Mouse (Mus musculus): ENCODE data around the gene Ghr.

Ghr gene

DNA sequence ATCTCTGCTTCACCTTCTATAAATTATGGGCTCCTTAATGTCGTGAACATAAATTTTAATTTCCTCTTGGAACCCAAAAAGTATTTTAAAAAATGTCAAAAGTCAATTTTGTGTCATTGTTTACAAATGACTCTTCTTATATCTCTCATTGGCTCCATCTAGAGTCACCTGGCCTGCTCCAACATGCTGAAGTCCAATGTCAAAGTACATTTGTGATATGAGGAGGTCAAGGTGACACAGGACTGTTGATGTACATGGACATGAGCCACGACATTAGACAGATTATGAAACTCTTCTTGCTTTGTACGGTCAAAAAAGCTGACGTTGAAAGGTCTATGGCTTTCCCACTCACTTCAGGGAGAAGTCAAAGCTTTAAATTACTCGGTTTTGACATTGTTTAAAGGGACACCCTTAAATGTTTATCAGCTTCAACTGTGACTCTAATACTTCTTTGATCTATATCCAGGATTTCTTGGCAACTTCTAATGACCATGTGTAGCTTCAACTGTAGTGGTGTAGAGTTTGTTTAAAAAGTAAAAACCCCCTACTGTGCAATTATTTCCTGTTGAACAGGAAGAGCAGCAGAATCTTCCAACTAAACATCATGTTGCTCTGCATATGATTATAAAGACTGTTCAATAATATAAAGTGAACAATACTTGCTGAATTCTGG, 131.1 kb downstream of the Ghr start:
- in situ Hi-C loops (cut with MboI; ENCODE audit: unreplicated experiment in 2 of 2) = no loop called here

DNA sequence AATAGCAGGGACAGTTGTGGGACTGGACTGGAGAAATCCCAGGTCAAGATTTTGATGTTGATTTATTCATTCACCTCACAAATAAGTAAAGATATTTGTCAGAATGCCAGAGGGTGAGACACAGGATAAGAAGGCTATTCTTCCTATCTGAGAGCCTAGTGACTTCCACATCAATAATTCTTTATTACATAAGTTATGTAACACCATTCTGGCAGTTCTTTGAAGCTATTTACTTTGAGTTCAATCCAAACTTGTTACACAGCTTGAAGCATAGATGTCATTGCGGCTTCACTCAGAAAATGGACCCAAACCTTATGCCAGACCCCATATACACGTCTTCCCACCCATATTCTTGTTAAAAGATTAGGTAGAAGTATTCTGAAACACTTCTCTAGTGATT, 133.7 kb downstream of the Ghr start:
- in situ Hi-C loops (cut with MboI; ENCODE audit: unreplicated experiment in 2 of 2) = loop anchor here in 1 of 2 experiments (25.0 kb wide), 1 partner anchor 588 kb away; the partner anchor contains the start of gene Oxct1

DNA sequence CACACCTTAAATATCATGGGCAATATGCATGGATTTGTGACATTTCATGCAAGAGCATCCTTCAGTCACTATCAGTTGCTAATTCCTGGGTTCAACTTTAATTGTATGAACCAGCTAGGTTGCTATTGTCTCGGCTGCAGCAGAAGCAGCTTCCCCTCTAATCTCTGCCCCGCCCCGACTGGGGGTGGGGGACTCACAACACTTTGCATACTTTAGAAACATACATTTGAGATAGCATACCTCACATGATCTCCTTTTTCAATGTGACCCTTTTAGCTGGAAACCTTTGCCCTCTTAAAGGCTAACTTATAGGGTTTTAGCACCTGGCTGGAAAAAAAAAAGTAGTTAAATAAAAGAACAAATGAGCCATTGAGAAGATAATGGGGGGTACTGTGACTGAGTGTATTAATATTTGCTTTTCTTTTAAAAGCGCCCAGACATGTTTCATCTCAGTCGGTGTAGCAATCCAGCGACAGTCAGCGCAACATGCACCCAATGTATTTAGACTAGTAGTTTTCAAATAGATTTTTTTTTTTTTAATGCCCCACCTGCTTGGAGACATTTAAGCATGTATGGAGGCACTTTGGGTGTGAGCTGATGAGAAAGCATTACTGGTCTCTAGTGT, 137.9 kb downstream of the Ghr start:
- in situ Hi-C loops (cut with MboI; ENCODE audit: unreplicated experiment in 2 of 2) = loop anchor here in 1 of 2 experiments (25.0 kb wide), 1 partner anchor 592 kb away; the partner anchor contains the start of gene Oxct1

DNA sequence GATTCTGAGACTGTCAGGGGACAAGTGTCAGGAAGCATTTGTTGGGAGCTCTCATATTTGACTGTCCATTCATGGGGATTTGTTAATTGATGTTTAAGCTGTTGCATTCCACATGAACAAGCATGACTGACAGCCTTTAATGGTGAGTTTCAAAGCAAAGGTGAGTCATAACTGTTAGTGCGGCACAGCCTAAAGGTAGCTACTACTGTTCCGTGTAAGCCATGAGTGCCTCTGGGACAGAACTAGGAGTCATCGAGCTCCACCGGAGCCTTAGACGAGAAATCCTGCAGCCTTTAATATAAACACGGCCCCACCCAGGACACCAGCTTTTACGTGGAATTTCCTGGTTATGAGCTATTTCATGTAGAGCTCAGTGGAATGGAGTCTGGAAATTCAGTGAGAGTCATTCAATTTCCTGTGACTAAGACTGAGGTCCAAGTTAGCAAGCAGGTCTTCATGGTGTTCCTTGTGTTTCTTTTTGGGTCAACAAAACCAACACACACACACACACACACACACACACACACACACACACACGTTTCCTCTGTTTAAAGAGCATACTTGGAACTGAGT, 138.8 kb downstream of the Ghr start:
- in situ Hi-C loops (cut with MboI; ENCODE audit: unreplicated experiment in 2 of 2) = loop anchor here in 1 of 2 experiments (25.0 kb wide), 1 partner anchor 593 kb away; the partner anchor contains the start of gene Oxct1

DNA sequence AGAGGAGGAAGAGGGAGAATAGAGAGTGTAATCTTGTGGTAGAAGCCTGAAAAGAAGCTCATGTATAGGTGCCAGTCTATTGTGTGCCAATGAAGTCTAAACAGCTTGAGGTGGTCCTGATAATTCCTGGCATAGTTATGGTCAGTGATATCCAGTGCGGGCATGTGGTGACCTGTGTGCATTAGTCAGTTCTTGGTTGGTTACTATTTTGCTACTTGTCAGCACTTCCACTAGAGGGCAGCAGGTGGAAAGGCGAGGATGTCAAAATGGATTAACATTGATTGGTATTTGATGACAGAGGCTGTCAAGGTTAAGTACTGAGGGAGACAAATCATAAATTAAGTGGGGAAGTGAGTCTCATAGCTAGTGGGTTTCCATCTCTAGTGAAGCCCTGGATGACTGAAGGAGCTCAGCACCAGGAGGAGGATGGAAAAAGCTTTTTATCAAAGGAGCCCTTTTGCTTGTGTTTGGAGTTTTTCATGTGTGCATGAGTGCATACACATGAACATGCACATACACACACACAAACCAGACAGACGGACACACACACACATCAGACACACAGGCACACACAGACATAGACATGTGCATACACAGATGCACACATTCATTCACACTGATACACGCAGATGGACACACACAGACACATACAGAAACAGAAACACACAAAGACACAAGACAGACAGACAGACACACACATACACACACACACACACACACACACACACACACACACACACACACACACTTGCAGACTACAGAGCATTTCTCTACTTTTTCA, 141.6 kb downstream of the Ghr start:
- in situ Hi-C loops (cut with MboI; ENCODE audit: unreplicated experiment in 2 of 2) = loop anchor here in 1 of 2 experiments (25.0 kb wide), 1 partner anchor 596 kb away; the partner anchor contains the start of gene Oxct1

DNA sequence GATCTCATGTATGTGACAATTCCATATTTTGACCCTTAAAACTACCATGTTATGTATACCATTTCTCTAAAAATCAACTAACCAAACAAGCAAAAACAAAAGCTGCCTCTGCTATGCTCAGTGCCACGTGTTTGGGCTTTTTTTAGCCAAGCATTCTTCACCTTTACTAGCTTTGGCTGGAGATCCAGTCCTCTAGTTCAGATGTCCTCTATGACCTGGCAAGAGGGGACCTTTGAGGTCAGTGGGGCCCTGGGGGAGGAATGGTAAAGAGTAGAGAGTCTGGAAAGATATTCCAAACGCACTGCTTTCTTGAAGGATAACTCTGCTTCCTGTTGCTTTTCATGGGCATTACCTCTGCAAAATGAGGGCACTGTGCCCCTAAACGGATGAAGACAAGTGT, 145.9 kb downstream of the Ghr start:
- in situ Hi-C loops (cut with MboI; ENCODE audit: unreplicated experiment in 2 of 2) = loop anchor here (10.0 to 25.0 kb wide), 2 partner anchors 223 to 600 kb away; partner anchors contain the start of gene Oxct1 (in 1 of the 2)

DNA sequence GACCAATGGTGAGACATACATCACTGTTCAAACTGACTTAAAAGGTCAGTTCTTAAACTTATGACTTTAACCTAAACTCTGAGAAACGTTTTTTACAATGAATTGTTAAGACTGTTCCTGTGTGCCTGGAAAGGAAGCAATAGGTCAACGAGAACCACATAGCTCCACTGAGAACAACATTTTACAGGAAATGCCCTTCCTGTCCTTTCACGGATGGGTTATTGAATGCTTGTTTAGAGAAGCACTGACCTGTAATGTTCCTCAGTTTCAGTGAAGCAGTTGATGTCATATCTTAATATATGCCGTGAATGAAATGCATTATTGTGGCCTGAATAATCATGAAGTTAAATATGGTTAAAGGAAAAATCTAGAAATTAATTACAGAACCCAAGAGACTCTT, 147.7 kb downstream of the Ghr start:
- in situ Hi-C loops (cut with MboI; ENCODE audit: unreplicated experiment in 2 of 2) = loop anchor here (10.0 to 25.0 kb wide), 2 partner anchors 221 to 602 kb away; partner anchors contain the start of gene Oxct1 (in 1 of the 2)

DNA sequence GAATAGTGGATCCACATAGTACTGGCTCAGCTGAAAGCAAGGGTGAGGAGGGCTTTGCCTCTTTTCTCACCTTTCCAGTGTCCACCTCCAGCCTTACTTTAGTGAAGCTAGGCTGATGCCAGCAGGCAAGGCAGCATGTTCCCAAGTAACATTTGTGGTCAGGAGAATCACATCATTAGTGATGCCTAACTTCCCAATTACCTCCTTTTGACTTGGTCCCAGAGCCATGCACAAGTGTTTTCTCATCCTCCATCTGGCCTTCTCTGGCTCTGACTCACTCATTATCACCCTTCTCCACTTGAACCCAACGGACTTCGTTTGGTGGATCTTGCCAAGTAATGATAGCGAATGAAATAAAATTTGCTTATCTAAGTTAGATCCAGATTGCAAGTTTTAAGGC, 148.8 kb downstream of the Ghr start:
- in situ Hi-C loops (cut with MboI; ENCODE audit: unreplicated experiment in 2 of 2) = loop anchor here (5.0 to 25.0 kb wide), 3 partner anchors 207 to 603 kb away; partner anchors contain the start of gene Oxct1 (in 1 of the 2)

DNA sequence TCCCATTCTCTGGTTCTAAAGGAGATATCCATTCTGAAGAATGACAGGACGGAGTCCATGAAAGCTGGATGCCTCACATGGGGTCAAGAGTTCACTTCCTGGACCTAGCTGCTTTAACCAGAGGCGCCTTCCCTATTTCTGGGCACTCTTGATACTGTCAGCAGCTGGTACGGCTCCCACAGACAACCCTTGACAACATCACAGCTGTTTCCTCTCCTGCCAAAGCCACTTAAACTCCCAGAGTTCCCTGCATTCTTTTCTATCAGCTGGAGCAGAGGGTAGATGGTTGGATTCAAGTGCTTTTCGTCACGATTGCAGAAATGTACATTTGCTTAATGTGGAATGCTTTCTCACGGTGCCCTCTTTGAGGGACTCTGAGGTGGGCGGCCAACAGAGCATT, 150.0 kb downstream of the Ghr start:
- in situ Hi-C loops (cut with MboI; ENCODE audit: unreplicated experiment in 2 of 2) = loop anchor here (5.0 to 25.0 kb wide), 3 partner anchors 206 to 604 kb away; partner anchors contain the start of gene Oxct1 (in 1 of the 2)

DNA sequence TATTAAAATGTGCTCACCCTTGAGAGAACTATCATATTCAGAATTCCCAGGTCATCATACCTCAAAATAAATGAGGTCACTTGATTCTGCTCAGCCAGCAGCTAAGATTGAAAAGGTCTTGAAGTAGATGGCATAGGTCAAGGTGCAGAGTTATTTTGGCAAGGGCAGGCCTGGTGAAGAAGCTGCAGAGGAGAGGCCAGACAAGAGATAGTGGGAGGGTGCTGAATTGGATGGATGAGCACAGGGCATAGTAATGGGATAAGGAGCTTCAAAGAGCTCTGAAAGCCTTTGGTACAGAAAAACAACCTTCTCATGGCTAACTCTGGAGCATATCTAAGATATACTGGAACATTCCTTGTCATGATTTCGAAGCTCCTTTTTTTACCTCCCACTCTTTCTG, 150.5 kb downstream of the Ghr start:
- in situ Hi-C loops (cut with MboI; ENCODE audit: unreplicated experiment in 2 of 2) = loop anchor here (5.0 to 25.0 kb wide), 3 partner anchors 206 to 604 kb away; partner anchors contain the start of gene Oxct1 (in 1 of the 2)

DNA sequence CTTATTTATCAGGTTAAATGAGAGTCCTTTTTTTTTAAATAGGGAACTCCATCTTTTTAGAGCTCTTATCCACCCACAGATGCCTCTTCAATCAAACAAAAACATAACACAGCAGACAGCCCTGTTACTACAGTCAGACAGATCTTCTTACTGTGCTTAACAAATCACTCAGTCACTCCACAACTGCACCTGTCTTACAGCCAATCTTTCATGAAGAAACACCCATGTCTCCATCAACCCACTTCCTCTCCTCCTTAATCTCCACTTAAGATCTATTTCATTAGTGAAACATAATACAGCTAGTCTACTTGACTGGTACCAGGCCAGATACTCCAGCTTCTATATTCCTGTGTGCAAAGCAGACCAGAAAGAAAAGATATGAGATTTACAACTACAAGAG, 153.9 kb downstream of the Ghr start:
- in situ Hi-C loops (cut with MboI; ENCODE audit: unreplicated experiment in 2 of 2) = loop anchor here in 1 of 2 experiments (25.0 kb wide), 1 partner anchor 608 kb away; the partner anchor contains the start of gene Oxct1

DNA sequence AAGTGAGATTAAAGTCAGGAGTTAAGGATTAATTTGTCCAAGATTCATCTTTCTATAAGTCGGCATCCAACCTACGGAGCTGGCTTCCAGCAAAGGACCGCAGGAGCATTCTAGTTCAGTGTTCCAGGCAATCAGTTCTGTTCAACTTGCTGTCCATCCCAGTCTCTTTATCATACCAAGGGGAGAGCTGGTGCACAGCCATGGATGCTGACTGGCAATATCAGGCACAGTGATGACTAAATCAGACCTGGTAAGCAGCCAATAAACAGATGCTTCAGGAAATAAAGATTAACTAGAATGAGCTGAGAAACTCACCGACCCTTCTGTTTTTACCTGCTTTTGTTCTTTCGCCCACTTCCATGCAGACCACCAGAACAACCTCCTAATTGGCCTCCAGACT, 154.3 kb downstream of the Ghr start:
- in situ Hi-C loops (cut with MboI; ENCODE audit: unreplicated experiment in 2 of 2) = loop anchor here in 1 of 2 experiments (25.0 kb wide), 1 partner anchor 608 kb away; the partner anchor contains the start of gene Oxct1

DNA sequence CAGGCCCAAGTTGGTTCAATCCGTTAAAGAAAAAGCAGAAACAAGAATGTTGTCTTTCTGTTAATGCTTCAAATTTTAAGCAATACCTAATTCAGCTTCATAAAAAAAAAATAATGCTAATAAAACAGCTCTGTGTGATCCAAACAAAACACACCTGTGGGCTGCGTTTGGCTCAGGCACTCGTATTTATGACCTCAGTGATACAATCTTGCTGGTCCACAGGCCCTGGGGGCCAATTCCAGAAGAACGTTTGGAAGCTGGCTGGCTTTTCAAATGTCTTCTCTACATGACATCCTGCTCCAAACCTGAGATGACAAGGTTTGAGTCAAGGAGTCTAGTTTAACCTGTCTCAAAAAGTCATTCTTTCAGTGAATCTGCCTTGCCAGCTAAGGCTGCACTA, 156.9 kb downstream of the Ghr start:
- in situ Hi-C loops (cut with MboI; ENCODE audit: unreplicated experiment in 2 of 2) = loop anchor here in 1 of 2 experiments (25.0 kb wide), 1 partner anchor 611 kb away; the partner anchor contains the start of gene Oxct1

DNA sequence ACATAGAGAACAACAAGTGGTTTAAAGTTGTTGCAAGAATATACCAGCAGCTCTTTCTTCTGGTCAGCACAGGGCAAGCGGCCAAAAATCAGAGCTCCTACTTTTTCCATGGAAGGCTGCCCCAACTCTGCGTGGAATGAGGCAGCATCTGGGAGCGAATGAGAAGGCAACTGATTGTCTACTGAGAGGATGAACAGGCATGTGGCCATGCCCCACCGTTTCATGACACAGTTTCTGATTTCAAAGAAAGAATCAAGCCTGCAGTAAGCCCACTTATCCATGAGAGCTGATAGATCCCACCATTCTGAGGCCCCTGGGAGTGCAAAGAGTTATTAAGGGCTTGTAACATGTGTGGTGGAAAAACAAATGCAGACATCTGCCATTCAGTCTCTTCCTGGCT, 160.1 kb downstream of the Ghr start:
- in situ Hi-C loops (cut with MboI; ENCODE audit: unreplicated experiment in 2 of 2) = no loop called here

DNA sequence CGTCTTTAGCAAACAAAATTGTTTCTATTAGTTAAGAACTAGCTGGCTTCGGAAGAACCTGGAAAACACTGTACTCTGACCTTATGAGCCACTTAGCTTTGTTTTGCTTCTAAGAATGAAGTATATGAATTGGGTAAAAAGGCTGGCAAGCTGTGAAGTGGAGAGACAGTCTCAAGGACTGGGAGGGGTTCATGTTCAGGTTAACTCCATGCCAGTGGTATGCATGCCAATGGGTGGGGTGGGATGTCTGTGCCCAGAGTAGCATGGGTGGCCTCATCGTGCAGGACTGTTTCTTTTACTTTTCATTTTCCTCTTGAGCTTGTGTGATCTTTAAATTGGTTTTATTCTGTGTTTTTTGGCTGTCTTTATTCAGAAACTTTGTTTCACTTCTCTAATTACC, 165.6 kb downstream of the Ghr start:
- in situ Hi-C loops (cut with MboI; ENCODE audit: unreplicated experiment in 2 of 2) = no loop called here

DNA sequence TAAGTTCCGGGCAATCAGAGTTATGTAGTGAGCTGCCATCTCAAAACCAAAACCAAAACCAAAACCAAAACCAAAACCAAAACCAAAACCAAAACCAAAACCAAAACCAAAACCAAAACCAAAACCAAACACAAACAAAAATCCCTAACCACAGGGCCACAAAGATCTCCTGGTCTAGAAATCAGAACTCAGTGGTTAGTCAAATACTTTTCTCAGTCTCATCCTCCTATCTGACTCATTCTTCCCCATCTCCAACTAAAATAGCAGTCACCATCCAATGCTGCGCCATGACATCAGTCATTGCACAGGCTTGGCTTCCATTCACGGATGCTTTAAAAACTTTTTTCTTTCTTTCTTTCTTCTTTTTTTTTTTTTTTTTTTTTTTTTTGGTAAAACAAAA, 170.2 kb downstream of the Ghr start:
- in situ Hi-C loops (cut with MboI; ENCODE audit: unreplicated experiment in 2 of 2) = no loop called here

DNA sequence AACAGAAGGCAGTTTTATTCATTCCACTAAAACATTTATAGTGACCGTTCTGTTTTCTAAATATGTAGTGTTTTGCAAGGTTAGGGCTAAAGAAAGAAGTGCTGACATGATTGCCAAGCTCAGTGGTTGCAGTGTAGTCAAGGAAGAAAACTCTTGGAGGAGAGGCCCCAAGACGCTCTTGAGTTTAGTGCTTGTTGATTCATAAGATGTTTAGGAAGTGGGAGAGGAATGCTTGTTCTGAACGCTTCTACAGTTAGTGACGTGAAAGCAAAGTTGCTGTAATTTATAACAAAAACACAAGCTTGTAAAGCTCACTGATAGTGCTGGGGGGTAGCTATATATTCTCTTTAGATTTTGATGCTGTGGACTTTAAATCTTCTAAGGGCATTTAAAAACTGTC, 174.8 kb downstream of the Ghr start:
- in situ Hi-C loops (cut with MboI; ENCODE audit: unreplicated experiment in 2 of 2) = no loop called here

DNA sequence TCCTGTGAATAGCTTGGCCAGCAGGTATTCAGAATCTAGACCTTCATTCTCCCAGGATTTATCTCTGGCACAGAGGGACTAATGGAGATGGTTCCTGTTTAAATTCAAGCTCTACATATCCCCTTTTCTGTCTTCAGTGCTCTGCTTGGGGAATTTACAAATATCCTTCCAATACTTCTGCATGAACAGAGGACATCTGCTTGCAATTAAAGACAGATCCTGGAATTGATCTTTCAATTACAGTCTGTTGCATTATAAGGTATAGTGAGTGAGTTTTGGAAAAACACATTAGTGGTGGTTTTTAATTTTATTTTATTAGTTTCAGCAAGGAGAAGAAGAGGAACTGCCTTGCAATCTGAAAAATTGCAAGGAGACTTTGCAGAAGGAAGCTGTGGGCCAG, 184.1 kb downstream of the Ghr start:
- in situ Hi-C loops (cut with MboI; ENCODE audit: unreplicated experiment in 2 of 2) = no loop called here

DNA sequence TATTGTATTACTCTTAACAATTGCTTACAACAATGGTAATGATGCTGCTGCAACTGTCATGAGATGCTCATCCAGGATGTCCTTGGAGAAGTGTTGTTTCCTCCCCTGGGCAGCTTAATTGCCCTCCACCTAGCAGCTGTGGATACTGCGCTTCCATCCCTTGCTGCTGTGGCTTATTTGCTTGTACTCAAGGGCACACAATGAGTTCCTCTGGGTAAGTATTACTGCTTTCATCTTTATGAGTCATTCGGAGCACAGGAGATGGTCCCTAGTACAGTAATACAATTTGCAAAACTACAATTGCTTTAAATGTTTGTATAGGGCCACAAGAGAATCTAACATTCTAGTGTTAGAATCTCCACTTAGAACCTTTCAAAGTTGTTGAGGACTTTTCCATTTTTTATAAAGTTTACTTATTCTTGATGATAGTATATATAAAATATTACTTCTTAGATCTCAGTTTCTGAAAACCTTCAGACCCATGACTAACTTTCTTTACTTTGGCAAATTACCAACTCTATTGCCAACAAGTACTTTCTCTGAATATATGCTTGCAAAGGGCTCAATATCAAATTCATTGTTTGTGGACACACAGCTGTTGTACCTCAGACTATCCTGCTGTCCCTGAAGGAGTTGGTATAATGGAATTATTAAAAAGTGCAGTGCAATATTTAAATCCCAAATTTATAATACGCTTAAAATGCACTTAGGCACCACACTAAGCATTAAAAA, 185.8 kb downstream of the Ghr start:
- in situ Hi-C loops (cut with MboI; ENCODE audit: unreplicated experiment in 2 of 2) = no loop called here

DNA sequence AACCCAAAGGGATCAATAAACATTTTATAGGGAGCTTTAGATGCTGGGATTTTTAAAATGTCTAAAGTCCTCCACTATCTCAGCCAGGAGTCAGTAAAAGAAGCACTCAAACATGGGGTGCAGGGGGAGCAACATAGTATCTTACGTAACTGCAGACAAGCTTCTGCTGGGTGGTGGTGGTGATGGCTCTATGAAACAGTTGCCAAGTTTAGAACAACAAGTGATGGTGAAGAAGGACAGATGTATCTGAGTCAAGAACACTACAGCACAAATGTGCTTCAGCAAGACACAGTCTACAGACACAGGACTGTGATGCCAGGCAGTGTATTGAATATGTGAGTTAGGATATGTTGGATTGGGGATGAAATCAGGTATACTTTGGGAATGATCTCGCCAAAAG, 187.1 kb downstream of the Ghr start:
- in situ Hi-C loops (cut with MboI; ENCODE audit: unreplicated experiment in 2 of 2) = no loop called here

Measured in v-Abl transformed pro-B cells (cell line).